Mouse (Mus musculus) right cerebral cortex, postnatal 4 days (tissue): ENCODE measurements around the gene 1810049J17Rik.

ENCODE experiments used
- DNase-seq: peaks from one replicate; pipeline ENCODE4 v3.0.0-alpha.2; 2022

The 1810049J17Rik gene

GRCm38 (mm10) chr15:12307114-12307513 is 14.6 kb downstream of the 1810049J17Rik start:
- DNase-seq, result no peak

GRCm38 (mm10) chr15:12306188-12307071 is 15.3 kb downstream of the 1810049J17Rik start:
- DNase-seq, result peak; percentile 12

- no peak for DNase-seq
These were observed 19.9 kb downstream of the 1810049J17Rik start for GRCm38 (mm10) chr15:12301771-12302170.

GRCm38 (mm10) chr15:12298231-12298737 is 23.4 kb downstream of the 1810049J17Rik start:
- DNase-seq, result no peak

- DNase-seq, result no peak
These were observed 25.5 kb downstream of the 1810049J17Rik start for GRCm38 (mm10) chr15:12296228-12296627.

- DNase-seq, result no peak
These were observed 29.9 kb downstream of the 1810049J17Rik start for GRCm38 (mm10) chr15:12291757-12292156.

GRCm38 (mm10) chr15:12290330-12290729 is 31.4 kb downstream of the 1810049J17Rik start:
- DNase-seq, result no peak

DNA sequence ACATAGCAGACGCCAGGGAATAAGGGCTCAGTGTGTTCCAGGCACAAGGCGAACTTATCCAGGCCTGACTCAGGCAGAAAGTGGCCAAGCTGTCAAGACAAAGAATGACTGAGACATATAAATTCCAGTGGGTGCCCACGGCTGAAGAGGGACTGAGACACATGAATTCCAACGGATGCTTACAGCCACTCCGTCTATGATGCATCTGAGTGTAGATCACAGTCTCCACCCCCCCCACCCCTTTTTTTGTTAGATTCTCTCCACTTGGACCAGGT is 36.2 kb downstream of the 1810049J17Rik start:
- no peak for DNase-seq

DNA sequence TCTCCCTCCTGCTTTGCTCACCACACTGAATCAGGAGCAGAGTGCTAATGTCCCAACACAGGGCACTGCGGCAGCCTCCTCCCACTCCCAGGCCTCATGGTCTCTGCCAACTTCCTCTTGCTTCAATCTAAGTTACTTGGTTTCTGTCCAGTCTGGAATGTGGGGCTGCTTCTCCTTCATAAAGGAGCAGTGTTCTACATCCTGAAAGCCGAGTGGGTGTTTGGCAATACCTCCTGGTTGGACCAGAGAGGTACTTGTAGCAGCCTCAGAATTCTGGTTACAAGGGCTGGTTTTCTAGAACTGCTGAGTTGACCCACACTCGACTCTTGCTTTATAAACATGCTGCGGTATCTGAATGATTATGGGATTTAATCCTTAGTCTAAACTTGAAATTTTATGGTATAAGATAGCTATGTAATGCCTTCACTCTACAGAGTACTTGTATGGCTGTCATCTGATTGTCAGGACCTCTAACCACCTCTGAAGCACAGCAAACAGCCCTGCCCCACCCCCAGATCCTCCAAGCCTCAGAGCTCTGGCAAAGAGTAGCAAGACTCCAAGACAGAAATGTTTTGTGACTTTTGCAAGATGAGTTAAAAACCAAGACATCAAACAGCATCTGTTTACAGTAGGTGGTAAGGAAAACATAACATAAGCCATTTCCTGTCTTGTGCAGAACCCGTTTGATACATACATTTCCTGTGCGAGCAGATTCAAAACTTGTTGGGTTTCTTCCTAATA is 36.7 kb downstream of the 1810049J17Rik start:
- no peak for DNase-seq

GRCm38 (mm10) chr15:12279816-12280215 is 41.9 kb downstream of the 1810049J17Rik start:
- no peak for DNase-seq

GRCm38 (mm10) chr15:12275091-12275623 is 46.5 kb downstream of the 1810049J17Rik start:
- DNase-seq, result no peak

- no peak for DNase-seq
These were observed 47.5 kb downstream of the 1810049J17Rik start for GRCm38 (mm10) chr15:12274053-12274769.

GRCm38 (mm10) chr15:12273325-12274052 is 48.2 kb downstream of the 1810049J17Rik start:
- no peak for DNase-seq
